1 mouse cellular context compared by ENCODE assay signal in the genomic region with DNA sequence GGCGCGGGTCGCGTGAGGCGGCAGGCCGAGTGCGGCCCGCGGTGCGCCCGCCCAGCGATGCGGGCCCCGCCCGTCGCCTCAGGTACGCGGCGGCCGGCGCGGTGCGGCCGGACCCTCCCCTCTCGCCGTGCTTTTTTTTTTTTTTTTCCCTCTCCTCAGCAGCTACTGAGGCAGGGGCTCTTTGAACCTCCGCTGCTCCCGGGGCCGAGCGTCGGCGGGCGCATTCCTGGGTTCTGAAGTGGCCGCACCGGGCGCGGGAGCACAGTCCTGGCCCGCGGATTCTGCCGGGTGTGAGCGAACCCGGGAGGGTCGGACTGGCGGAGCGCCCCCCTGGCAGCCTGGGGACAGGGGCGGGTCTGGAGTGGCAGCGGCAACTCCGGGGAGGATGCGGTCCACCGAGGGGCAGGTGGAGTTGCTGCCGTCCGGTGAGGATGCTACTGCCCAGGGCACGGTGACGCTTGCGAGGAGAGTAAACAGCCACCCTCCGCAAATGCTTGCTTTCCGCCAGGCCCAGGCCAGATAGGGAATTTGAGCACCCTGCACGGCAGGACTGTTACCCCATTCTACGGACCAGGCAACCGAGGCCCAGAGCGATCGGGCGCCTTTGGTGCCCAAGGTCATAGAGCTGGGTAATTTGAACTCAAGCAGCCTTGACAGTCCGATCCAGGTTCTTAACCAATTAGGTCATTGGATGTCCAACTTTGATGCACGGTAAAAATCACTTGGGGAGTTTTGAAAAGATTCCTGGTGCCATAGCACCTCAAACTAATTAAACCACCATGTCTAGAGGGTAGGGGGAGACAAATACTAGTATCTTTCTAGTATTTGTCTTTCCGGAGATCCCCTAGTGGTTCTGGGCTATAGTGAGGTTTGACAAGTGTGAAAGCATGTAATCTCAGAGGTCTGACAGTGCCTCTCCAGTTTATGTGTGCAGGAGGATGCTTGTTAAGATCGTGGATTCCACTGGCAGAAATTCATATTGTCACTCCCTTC.
TF ChIP-seq lines count a peak whose summit lies in the region.

No protein-coding gene starts in this region.

TF ChIP-seq in MEL, 35 proteins besides CTCF, POLR2A, EP300 and RAD21 (continued from another document):
- no peak; the same call in 1 of the 2 replicates for TF ChIP-seq MXI1 (IDR thresholded peaks at IDR 0.05; ENCODE audit: low read depth, low read length)
